Mouse (Mus musculus): ENCODE measurements around the gene Gimap7.
"Not testable (repeated sequence)": the region's sequence is repeated elsewhere in the genome, so short reads cannot be mapped to it uniquely, and the experiment has no call there.

Gimap7 gene

DNA sequence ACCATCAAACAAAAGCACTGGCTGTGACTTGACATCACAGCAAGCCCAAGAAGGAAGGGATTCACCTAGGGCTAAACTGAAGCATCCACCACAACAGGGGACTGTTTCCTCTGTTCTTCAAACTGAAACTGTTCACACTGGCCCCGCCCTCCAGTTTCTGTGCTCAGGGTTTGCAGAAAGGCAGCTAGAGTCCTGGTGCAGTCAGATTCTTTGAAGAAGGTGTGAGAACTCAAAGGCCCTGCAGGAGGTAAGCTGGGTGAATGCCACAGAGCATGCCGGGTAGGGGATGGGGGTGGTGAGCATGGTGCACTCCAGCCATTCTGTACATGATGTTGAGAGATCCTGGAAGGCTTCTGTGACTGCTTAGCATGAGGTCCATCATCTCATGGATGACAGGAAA, at the start of gene Gimap7, which contains the start of gene Gm28053:
Gene Gimap7 (plus strand): TSS at position 167 of the 400 bp plus-strand sequence.
Gene Gm28053 (plus strand): TSS at position 153 of the 400 bp plus-strand sequence.
- DNase-seq: no peak

DNA sequence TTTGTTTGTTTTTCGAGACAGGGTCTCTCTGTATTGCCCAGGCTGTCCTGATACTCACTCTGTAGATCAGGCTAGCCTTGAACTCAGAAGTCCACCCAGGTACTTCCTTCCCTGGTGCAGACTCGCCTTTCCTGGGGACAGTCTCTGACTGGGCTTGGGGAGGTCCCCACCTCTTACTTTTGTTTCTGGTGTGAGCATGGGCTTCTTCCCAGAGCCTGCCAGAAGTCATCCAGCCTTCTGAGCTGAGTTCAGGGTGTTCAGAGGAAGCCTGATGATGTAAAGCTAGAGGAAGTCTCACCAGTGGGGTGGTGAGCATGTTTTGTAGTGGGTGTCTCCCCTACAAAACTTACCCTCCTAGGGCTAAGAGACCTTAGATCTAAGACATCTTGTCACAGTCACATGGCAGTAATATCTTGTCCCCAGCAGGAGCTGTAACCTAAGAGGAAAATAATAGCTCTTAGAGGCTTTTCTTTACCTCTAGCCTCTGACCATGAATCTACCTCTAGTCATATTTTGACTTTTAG, 48.9 kb upstream of the Gimap7 start:
- DNase-seq: no peak

DNA sequence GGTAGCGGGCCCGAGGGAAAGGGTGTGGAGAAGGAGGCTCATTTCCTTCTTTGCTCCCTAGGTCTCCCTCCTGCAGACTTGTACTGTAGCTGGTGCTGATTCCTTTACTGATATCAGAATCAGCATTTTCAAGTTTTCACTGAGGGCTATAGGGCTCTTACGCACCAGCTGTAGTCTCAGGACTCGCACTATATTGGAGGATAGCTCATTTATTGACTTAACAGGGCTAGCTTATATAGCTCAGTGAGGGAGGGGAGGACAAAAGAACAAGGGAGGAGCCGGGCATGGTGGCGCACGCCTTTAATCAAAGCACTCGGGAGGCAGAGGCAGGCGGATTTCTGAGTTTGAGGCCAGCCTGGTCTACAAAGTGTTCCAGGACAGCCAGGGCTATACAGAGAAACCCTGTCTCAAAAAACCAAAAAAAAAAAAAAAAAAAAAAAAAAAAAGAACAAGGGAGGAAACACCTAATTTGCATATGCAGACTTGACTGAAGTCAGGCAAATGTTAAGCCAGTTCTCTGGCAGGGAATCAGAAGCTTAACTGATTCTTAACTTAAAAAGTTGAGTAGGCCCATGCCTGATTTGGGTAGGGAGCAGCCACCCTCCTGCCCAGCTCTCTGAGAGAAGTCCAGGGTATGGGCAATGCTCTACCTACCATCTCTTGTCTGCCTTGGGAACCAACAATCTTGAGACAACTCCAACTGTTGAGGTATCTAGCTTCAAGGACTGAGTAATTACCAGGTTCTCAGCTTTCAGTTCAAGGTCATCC, 43.9 kb upstream of the Gimap7 start:
- no peak for DNase-seq

DNA sequence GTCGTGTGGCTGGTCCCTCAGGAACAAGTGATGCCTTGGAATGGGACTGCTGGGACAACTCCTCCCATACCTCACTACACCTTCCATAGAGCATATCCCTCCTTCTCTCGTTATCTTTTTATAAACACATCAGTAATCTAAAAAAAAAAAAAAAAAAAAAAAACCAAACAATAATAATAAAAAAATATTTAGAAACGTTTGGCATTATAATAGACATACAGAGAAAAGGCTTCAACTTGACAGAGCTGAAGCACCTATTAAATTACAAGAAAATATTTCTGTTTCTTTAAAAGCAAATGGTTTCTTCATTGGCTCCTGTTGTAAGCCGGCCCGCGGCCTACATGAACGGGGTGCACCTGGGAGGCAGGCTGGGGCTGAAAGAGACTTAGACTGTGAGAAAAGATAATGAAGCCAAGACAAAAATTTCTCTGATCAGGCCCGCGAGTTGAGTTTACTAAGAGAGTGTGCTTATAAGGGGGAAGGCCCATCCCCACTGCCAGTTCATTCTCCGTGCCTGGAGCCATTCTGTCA, 43.0 kb upstream of the Gimap7 start:
- no peak for DNase-seq

DNA sequence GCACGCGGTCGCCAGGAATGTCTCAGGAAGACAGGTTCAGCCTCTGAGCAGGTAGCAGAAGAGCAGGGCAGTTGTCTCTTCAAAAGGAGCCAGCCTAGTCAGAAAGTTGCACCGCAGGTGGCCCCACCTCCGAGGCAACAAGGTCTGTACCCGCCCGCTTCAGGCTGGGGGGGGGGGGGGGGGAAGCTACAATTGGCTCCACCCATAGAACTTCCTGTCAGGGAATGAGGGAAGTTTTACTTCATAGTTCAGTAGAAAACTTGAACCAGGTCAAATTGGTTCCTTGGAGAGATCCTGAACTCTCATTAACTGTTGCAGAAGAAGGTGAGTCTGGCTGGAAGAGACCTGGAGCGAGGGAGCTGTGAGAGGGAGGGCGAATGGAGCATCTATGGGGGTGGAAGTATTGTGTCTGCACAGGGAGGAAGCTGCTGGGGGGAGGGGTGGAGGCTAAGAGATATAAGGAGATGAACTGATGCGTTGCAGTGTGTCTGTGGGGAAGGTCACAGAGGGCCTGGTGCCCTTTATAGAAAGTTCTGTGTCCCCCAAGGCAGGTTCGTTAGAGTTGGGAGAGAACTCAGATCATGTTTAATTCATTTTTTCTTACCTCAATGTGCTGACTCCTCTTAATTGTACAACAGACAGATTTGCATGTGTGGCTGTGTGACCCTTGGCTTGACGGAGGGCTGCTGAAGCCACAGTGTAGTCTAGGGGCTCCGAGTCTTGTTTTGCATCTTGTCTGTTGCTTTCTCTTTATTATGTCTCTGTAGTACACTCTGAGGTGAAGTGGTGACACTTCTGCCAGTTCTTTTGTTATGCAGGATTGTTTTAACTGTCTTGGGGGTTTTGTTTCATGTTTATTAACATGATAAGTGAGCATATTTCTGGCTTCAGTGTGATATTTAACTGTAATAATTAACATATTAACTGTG, 42.2 kb upstream of the Gimap7 start, which contains the start of gene Gimap9:
Gene Gimap9 (plus strand): TSS at position 199 of the 929 bp plus-strand sequence.
- no peak for DNase-seq

GRCm38 (mm10) chr6:48676860-48677415, 41.5 kb upstream of the Gimap7 start:
- DNase-seq: no peak

DNA sequence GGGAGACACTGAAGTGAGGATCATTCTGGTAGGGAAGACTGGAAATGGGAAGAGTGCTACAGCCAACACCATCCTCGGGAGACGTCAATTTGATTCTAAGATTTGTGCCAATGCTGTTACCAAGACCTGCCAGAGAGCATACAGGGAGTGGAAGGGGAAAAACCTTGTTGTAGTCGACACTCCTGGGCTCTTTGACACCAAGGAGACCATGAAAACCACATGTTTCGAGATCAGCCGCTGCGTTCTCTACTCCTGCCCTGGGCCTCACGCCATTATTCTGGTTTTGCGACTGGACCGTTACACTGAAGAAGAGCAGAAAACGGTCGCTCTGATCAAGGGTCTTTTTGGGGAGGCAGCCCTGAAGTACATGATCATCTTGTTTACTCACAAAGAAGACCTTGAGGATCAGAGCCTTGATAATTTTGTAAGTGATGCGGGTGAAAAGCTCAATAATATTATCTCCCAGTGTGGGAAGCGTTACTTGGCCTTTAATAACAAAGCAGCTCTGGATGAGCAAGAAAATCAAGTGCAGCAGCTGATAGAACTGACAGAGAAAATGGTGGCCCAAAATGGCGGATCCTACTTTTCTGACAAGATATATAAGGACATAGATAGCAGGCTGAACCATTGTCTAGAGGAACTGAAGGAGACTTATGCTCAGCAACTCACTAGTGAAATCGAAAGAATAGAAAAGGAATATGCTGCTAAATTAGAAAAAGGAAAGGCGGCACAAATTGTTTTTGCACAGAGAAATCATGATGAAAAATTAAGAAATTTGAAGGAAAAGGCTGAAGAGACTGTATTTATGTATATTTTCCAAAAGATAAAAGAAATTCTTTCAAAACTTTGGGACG, 40.7 kb upstream of the Gimap7 start:
- no peak for DNase-seq

- no peak for DNase-seq
These were observed 40.0 kb upstream of the Gimap7 start for GRCm38 (mm10) chr6:48678391-48678790.

GRCm38 (mm10) chr6:48679701-48680100, 38.7 kb upstream of the Gimap7 start:
- no peak for DNase-seq

DNA sequence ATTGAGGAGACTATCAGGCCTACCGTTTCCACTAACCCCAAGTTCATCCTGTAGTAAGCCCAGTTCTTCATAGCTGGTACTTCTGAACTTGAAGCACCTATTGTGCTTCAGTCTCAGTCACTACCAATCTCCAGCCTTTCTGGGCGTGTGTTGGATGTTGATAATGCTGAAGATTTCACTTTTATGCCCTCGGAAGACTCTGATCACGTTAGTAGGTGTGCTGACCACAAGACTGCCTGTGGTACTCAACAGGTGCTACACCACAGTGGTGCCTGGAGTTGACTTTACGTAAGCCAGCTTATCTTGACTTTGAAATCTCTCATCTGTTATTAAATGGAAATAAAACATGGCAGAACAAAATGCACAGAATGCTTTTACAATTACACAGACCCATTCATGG, 38.0 kb upstream of the Gimap7 start:
- no peak for DNase-seq

DNA sequence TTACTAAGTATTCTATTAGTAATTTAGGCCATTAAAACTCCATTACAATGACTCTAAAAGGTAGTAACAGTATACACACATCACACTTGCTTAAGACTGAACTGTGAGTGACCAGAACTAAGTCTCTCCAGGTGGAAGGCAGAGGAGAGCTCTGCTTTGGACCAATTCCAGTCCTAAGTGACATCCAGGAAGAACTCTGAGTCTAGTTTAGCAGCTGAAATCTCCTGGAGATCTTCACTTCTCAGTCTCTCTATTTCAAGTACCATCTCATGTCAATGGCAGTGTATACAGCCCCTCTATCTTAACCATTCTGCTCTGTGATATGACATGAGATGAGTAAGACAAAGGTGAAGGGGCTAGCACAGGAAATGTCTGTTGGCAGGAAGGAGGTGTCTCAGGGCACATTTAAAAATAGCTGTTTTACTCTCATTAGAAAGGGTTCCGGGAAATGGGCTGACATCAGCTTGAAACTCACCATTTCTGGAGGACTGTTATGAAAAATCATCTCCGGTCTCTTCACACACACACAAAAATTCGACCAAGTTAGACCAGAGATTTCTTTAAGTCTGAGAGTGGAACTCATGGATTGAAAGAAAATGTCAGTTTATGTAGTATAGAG, 36.8 kb upstream of the Gimap7 start:
- no peak for DNase-seq

- peak; percentile 26 for DNase-seq
These were observed 36.1 kb upstream of the Gimap7 start for GRCm38 (mm10) chr6:48682271-48682670.

- DNase-seq: not testable (repeated sequence)
These were observed 35.1 kb upstream of the Gimap7 start for GRCm38 (mm10) chr6:48683263-48683821.

GRCm38 (mm10) chr6:48684319-48684718, 34.1 kb upstream of the Gimap7 start, which contains the start of gene Gimap4:
TSS of gene Gimap4 (plus strand) at chr6:48684549.
- DNase-seq: no peak

GRCm38 (mm10) chr6:48684806-48685205, 33.6 kb upstream of the Gimap7 start:
- DNase-seq: peak; percentile 10

- DNase-seq: no peak
These were observed 33.2 kb upstream of the Gimap7 start for GRCm38 (mm10) chr6:48685251-48685650.

DNA sequence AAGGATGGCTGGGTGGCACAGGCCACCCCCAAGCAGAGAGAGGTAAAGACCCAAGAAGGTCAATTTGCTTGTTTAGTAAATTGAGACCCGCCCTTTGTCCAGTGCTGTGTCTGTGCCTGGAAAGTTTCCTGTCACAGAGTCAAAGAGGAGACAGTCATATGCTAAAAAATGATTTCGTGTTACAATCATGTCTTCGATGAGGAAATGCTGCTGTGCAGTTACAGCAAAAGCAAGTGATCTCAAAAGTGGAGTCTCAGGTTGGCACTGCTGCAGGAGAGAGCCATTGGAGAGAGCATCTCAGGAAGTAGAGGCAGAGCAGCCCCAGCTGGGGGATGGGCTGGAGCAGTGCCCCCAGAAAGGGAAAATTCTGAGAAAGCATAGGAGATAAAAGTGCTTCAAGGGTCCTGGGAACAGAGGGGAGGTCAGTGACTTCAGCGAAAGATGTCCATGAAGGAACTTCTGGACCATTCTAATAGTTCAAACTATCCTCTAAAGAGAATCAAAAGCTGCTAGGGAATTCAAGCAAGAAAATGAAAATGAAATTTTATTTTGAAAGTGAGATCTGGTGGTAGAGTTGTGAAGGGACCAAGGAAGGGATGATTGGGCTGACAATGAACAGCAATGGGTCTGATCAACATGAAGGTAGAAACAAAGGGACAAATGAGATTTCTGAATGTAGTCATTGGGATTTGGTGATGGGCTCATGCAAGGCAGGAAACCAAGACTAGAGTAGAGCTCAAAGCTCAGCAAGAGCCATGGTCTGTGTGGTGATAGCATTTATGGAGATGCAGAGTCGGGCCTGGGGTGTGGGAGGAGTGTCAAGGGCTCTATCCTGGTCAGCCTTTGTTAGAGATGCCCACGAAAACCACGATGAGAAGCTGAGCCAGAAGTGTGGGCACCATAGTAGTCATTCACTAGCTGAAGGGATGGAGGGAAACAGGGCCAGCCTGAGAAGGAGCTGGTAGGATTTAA, 32.4 kb upstream of the Gimap7 start:
- no peak for DNase-seq

DNA sequence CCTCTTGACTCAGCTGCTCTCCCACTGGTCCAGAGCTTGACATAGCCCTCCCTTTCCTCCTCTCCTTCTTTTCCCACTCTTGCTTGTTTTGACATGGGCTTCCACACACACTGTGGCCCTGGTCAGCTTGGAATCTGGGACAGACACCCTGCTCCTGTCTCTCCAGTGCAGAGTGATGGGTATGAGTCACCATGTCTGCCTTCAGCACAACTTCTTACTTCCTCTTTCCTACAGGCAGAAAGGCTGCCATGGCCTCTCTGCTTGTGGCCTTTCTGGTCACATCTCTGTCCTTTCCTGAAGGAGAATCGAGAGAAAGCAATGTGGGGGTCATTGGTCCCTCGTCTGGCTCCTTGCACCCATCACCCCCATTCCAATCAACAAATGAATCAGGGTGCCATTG, 31.3 kb upstream of the Gimap7 start:
- no peak for DNase-seq

GRCm38 (mm10) chr6:48689320-48689719, 29.1 kb upstream of the Gimap7 start:
- no peak for DNase-seq

- DNase-seq: no peak
These were observed 25.5 kb upstream of the Gimap7 start for GRCm38 (mm10) chr6:48692962-48693361.

Data from right cerebral cortex, adult 18-20 months (tissue).